Mouse (Mus musculus): ENCODE results near the gene Fos.

Fos gene

DNA sequence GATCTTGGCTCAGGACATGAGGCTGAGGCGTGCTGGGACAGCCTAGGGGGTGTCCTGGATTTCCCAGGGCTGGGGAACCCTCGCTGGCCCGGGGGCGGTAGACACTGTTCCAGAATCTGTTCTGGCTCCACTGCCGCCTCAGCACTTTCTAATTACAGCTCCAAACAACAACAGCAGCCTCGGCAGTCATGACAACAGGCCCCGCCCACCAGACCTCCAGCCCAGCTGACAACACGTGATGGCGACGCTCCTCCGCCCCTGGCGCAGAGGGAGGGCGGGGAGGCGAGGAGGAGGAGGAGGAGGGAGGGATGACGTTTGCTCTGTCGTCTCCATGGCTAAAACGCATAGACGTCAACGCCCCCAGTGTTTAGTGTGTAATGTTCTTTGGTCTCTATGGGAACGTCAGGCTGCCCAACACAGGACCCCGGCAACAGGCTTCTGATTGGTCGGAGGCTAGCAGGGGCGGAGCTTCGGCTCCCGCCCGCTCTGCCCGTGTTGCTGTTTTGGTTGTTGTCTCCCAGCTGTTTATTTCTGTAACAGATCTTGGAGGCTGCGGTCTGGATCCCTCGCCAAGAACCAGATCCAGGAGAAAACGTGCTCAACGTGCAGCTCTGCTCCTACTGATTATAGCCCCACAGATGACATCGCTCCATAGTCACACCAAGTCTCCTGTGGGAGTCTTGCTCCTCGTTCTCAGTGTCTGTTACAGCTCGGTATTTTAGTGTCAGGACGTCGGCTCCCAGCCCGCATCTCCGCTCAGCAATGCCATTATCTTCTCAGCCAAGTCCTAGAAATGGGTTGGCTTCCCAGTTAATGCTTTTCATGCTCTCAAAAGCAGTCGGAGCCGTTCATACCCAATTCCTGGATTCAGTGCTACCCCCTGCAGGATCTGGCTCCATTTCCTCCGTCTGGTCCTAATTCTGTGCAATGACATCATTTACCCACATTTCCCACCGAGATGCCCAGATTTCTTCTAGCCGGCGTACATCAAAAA lies 18.3 kb upstream of the Fos start:
- H3K36me3 ChIP-seq (ENCODE audit: insufficient read depth, low read length) = no peaks in the 10 kb centered on the region
- no peaks in the 10 kb centered on the region for H3K9me3 ChIP-seq (ENCODE audit: low read length)
- H3K27me3 ChIP-seq (ENCODE audit: insufficient read depth, low read length) = no peaks in the 10 kb centered on the region
- H3K4me1 ChIP-seq (replicated peaks; ENCODE audit: low read depth, low read length) = peaks cover 77% of the 10 kb centered on the region
- H3K4me3 ChIP-seq (replicated peaks; ENCODE audit: low read length) = peak overlapping the region; percentile 66
- no peak for TF ChIP-seq CTCF (conservative IDR thresholded peaks at IDR 0.05; ENCODE audit: low read length)
- TF ChIP-seq NANOG (IDR thresholded peaks at IDR 0.05; ENCODE audit: borderline replicate concordance, low read length) = no peak
- no peak for TF ChIP-seq POU5F1 (IDR thresholded peaks at IDR 0.05; ENCODE audit: borderline replicate concordance, low read length)

DNA sequence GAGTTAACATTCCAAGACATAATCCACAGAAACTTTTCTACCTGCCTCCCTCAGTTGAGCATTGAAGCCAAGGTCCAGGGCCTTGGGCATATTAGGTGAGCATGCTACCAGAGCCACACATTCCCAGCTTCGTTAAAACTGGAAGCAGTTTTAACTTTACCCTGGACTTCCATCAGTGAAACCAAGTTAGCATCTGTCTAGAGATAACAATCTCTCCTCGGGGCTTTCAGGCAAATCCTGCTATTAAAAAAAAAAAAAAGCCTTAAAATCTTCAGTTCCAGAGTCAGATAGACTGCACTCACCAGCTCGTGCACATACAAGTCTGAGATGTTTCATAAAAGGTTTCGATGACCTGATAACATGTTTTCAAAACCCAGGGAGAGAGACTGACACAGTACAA lies 17.4 kb upstream of the Fos start:
- Histone ChIP-seq H3K4me1 (replicated peaks; ENCODE audit: low read depth, low read length) (peaks cover 68% of the 10 kb centered on the region), H3K9me3 (ENCODE audit: low read length) (no peaks in the 10 kb centered on the region), H3K4me3 (replicated peaks; ENCODE audit: low read length) (no peak overlapping the region), H3K36me3 (ENCODE audit: insufficient read depth, low read length) (no peaks in the 10 kb centered on the region), H3K27me3 (ENCODE audit: insufficient read depth, low read length) (no peaks in the 10 kb centered on the region)
- TF ChIP-seq POU5F1 (IDR thresholded peaks at IDR 0.05; ENCODE audit: borderline replicate concordance, low read length) (no peak), NANOG (IDR thresholded peaks at IDR 0.05; ENCODE audit: borderline replicate concordance, low read length) (no peak)

DNA sequence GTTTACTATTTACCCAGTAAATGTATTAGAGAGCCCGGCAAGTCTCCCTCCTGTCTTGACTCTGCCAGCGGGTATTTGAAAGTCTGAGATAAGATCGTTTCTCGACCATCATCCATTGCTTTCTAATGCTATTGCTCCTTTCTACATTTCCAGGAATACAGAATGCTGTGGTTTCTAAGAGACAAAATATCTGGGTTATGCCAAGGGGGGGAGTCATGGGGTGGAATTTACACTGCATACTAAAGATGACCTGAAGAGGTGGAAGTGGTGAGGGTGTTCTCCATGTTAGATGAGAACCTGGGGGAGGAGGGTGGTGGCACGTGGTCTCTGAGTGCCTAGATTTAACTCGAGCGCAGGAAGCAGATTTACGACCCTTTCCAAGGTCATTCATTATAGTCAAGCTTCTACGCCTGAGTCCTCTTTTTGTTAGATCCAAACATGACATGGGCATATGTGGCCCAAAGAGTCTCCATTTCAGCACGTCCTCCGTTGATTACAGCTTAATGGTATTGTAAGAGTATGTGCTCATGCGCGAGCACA lies 16.7 kb upstream of the Fos start:
- Histone ChIP-seq H3K9me3 (ENCODE audit: low read length) (no peaks in the 10 kb centered on the region), H3K4me3 (replicated peaks; ENCODE audit: low read length) (no peak overlapping the region), H3K4me1 (replicated peaks; ENCODE audit: low read depth, low read length) (peaks cover 65% of the 10 kb centered on the region), H3K27me3 (ENCODE audit: insufficient read depth, low read length) (peaks cover 4% of the 10 kb centered on the region; the same call in 1 of the 2 replicates), H3K36me3 (ENCODE audit: insufficient read depth, low read length) (no peaks in the 10 kb centered on the region)
- TF ChIP-seq NANOG (IDR thresholded peaks at IDR 0.05; ENCODE audit: borderline replicate concordance, low read length) = no peak
- no peak for TF ChIP-seq POU5F1 (IDR thresholded peaks at IDR 0.05; ENCODE audit: borderline replicate concordance, low read length)
- no peak for TF ChIP-seq CTCF (conservative IDR thresholded peaks at IDR 0.05; ENCODE audit: low read length)

DNA sequence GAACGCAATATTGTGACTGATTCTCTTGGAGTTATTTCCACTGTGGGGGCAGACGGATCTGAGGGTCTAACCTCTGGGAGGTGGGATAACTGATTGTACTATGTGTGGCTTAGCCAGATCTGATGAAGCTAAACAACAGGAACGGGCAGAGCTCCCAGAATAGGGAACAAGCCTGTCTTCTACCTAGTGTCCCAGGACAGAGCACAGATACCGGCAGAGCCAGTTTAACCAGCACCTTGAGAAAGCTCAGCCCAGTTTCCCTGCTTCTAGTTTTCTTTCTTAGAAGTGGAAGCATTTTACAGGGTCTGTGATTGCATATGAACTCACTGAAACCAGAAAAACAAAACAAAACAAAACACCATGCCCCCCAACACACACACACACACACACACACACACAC lies 13.9 kb upstream of the Fos start:
- Histone ChIP-seq H3K36me3 (ENCODE audit: insufficient read depth, low read length) (no peaks in the 10 kb centered on the region), H3K4me1 (replicated peaks; ENCODE audit: low read depth, low read length) (peaks cover 44% of the 10 kb centered on the region), H3K27me3 (ENCODE audit: insufficient read depth, low read length) (peaks cover 19% of the 10 kb centered on the region), H3K4me3 (replicated peaks; ENCODE audit: low read length) (no peak overlapping the region), H3K9me3 (ENCODE audit: low read length) (no peaks in the 10 kb centered on the region)
- TF ChIP-seq NANOG (IDR thresholded peaks at IDR 0.05; ENCODE audit: borderline replicate concordance, low read length) (no peak), CTCF (conservative IDR thresholded peaks at IDR 0.05; ENCODE audit: low read length) (no peak), POU5F1 (IDR thresholded peaks at IDR 0.05; ENCODE audit: borderline replicate concordance, low read length) (no peak)

DNA sequence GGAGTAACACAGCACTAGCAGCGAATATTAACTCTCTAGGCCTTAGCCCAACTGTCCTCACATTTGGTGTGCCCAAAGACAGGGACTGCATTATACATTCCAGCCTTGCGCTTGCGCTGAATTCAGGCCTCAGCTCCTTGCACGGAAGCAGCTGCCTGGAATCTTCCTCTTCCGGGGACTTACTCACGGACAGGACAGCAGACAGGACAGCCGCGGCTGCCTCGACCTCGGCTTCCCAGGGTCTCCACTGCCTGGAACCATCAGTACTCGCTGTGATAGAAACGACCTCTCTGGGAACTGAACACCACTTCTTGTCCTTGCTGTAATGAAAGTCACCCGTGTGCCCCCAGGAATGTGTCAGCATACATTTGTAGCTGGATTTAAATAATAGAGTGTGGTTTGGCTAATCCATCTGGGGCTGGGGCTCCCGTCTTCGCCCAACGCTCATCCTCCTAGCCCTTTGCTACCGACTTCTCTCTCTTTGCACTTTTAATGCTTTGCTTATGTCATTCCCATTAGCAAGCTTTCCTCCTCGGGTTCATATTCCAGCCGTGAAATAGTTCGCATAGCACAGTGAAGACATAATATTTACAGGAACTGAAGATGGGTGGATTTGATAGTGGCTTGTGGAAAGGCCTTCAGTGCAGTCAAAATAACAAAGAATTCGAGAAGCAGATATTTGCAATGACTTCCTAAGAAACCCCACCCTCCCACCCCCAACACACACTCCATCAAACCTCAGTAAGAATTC lies 11.6 kb upstream of the Fos start:
- Histone ChIP-seq H3K27me3 (ENCODE audit: insufficient read depth, low read length) (peaks cover 31% of the 10 kb centered on the region), H3K4me3 (replicated peaks; ENCODE audit: low read length) (no peak overlapping the region), H3K4me1 (replicated peaks; ENCODE audit: low read depth, low read length) (peaks cover 29% of the 10 kb centered on the region), H3K36me3 (ENCODE audit: insufficient read depth, low read length) (no peaks in the 10 kb centered on the region), H3K9me3 (ENCODE audit: low read length) (no peaks in the 10 kb centered on the region)
- no peak for TF ChIP-seq CTCF (conservative IDR thresholded peaks at IDR 0.05; ENCODE audit: low read length)
- TF ChIP-seq NANOG (IDR thresholded peaks at IDR 0.05; ENCODE audit: borderline replicate concordance, low read length) = no peak
- no peak for TF ChIP-seq POU5F1 (IDR thresholded peaks at IDR 0.05; ENCODE audit: borderline replicate concordance, low read length)

DNA sequence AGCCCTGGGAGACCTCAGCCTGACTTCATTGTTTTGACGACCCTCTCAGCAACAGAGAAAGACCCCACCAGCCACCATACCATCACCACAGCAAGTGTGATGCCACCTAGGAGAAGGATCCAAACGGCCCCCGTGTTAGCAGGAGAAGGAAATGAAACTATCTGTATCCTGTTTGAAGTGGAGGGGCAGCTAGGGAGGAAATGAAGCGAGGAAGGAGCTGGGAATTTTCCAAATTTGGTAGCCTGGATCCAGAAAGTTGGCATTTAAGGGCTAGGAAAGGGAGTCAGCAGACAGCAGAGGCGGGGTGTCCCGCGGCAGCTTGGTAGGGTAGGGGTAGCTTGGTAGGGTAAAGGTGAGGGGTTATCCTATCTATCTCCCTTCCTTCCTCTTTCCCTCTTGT lies 10.9 kb upstream of the Fos start:
- TF ChIP-seq CTCF (conservative IDR thresholded peaks at IDR 0.05; ENCODE audit: low read length) (no peak), NANOG (IDR thresholded peaks at IDR 0.05; ENCODE audit: borderline replicate concordance, low read length) (no peak), POU5F1 (IDR thresholded peaks at IDR 0.05; ENCODE audit: borderline replicate concordance, low read length) (no peak)
- no peaks in the 10 kb centered on the region for H3K36me3 ChIP-seq (ENCODE audit: insufficient read depth, low read length)
- no peaks in the 10 kb centered on the region for H3K9me3 ChIP-seq (ENCODE audit: low read length)
- peaks cover 29% of the 10 kb centered on the region for H3K4me1 ChIP-seq (replicated peaks; ENCODE audit: low read depth, low read length)
- peaks cover 37% of the 10 kb centered on the region for H3K27me3 ChIP-seq (ENCODE audit: insufficient read depth, low read length)
- H3K4me3 ChIP-seq (replicated peaks; ENCODE audit: low read length) = no peak overlapping the region

DNA sequence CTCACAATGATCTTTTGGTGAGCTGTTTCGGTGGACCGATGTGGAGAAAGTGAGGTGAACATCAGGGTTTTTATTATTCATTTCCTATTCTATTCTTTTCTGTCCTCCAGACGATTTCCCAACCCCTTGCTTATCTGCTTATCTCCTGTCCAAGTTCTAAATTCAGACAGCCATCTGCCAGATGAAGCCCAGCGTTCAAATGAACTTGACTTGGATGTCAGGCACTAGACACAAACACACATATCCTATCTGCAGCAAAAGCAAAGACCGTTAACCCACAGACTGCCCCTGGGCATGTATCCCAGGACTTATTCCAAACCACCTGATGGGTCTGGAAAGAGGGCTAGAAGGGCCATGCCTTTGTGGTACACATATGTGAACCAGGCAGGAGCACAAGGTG lies 9.3 kb upstream of the Fos start:
- Histone ChIP-seq H3K36me3 (ENCODE audit: insufficient read depth, low read length) (no peaks in the 10 kb centered on the region), H3K9me3 (ENCODE audit: low read length) (no peaks in the 10 kb centered on the region), H3K4me3 (replicated peaks; ENCODE audit: low read length) (no peak overlapping the region), H3K4me1 (replicated peaks; ENCODE audit: low read depth, low read length) (peaks cover 36% of the 10 kb centered on the region), H3K27me3 (ENCODE audit: insufficient read depth, low read length) (peaks cover 47% of the 10 kb centered on the region)
- TF ChIP-seq NANOG (IDR thresholded peaks at IDR 0.05; ENCODE audit: borderline replicate concordance, low read length) = no peak
- no peak for TF ChIP-seq POU5F1 (IDR thresholded peaks at IDR 0.05; ENCODE audit: borderline replicate concordance, low read length)
- TF ChIP-seq CTCF (conservative IDR thresholded peaks at IDR 0.05; ENCODE audit: low read length) = no peak

DNA sequence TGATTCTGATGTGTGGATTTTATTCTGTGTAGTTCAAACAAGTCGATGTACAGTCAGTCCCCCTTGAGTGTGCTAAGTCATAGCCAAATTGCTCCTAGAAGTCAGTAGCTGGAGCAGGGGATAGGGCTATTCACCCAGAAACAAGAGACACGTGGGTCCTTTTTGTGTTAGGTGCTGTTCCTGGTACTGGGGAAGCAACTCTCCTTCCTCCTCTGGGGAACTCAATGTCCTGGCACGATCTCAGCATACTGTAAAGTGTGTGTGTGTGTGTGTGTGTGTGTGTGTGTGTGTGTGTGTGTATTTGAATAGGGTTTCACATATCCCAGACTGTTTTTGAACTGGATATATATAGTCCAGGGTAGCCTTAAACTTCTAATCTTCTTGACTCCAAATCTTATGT lies 8.8 kb upstream of the Fos start:
- Histone ChIP-seq H3K27me3 (ENCODE audit: insufficient read depth, low read length) (peaks cover 47% of the 10 kb centered on the region), H3K36me3 (ENCODE audit: insufficient read depth, low read length) (no peaks in the 10 kb centered on the region), H3K4me3 (replicated peaks; ENCODE audit: low read length) (no peak overlapping the region), H3K4me1 (replicated peaks; ENCODE audit: low read depth, low read length) (peaks cover 36% of the 10 kb centered on the region), H3K9me3 (ENCODE audit: low read length) (no peaks in the 10 kb centered on the region)
- TF ChIP-seq NANOG (IDR thresholded peaks at IDR 0.05; ENCODE audit: borderline replicate concordance, low read length) = no peak
- no peak for TF ChIP-seq POU5F1 (IDR thresholded peaks at IDR 0.05; ENCODE audit: borderline replicate concordance, low read length)
- TF ChIP-seq CTCF (conservative IDR thresholded peaks at IDR 0.05; ENCODE audit: low read length) = no peak
